Mouse (Mus musculus) frontal cortex, postnatal 10 days (tissue): ENCODE results near the gene Cox7b.
"Not testable (repeated sequence)": the region's sequence is repeated elsewhere in the genome, so short reads cannot be mapped to it uniquely, and the experiment has no call there.

Source experiments
- DNase-seq, 2 experiments: peaks; one replicate each; pipeline ENCODE4 v3.0.0; 2022; ENCODE audit warnings: low spot score in 2 of 2, mixed read lengths in 1 of 2

Gene Cox7b

DNA sequence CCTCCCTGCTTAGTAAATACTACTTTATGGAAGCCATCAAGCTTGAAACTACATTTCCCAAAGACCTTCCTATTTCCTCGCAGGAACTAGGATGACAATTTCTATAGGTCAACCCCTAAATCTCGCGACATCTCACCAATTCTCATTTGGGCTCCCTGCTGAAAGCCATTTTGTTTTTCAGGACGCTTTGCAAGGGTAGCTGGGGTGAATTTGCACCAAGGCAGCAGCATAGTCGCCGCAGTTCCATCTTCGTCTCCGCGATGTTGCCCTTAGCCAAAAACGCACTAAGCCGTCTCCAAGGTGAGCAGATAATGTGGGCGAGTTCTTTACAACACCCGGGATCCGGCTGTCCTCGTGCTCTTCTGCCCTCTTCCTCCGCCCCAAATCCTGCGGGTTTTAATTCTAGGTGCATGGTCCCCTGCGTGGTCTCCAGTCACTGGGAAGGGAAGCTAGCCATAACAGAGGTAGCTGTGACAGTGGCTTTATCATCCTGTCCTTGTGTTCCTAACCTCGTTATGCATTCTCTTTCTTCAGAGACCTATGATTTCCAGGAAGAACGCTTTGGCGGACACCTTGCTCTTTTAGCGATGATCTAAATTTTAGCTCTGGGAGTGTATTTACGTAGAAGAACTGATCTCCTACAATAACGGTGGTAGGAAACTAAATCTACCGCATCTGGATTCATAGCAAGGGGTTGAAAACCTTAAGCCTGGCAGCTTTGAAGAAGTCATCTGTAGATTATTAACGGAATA lies at the start of gene Cox7b:
Cox7b (plus strand) TSS at position 130 of the 752 bp plus-strand sequence.
- DNase-seq = peak; percentile 54 to 71

DNA sequence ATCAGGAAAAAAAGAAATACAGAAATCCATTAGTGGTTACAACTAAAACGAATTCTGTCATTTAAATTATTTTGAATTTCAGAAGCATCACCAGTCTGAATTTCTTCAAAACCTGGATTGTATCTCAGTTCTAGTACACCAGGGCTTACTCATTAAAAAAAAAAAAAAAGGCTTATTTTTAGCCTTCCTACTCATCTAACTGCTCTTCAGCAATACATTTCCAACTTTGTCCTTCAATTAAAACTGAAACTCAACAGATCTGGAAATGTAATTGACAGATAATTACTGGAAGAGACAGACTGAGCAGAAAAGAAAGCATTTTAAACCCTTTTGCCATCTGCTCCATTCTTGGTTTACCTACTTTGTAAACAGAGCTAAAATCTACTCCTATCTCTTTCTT lies 13.9 kb upstream of the Cox7b start:
- DNase-seq = no peak

DNA sequence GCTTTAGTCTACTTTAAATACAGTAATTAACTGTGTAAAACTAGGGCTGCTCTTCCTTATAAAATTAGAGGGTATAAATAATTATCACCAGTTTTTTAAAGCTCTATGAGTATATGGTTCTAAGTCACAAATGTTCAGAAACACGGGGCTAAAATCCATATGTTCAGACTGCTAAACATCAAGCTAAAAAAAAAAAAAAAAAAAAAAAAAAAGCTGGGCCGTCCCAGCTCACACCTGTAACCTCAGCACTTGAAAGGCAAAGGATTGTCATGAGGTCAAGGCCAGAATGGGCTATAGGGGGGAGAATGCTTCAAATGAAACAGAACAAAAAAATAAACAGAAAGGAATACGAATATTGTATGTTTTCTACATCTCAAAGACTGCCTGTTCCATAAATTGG lies 4.7 kb upstream of the Cox7b start:
- no peak for DNase-seq

DNA sequence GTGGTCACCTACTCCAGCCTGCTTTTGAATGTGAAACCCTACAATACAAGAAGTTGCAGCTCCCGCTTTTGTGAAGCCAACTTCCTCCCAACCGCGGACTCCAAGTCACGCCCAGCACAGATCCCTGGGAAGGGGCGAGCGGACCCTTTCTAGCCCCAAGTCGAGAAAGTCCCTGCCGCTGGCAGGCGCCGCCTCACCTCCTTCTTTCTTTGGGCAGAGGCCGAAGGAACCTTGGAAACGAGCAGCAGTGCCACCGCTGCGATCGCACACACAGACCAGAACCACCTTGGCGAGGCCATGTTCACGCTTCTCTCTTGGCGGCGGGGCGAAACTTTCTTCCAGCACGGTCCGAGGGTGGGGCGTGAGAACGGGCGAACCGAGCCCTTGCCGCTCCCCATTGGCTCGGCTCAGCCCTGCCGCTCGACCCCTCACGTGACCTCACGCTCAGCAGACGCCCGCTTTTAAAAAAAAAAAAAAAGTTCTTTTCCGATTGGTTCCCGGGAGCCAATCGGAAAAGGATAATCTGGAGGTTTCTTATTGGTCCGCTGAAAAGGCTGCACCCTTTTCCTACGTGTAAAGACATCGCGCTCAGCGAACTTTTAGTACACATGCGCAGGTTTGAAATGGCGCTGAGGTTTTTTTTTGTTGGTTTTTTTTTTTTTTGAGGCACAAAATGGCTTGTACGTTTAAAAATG lies 3.9 kb upstream of the Cox7b start, which contains the start of gene Magt1:
Magt1 (minus strand) TSS at position 442 of the 695 bp plus-strand sequence.
- peak; percentile 78 to 82 for DNase-seq

DNA sequence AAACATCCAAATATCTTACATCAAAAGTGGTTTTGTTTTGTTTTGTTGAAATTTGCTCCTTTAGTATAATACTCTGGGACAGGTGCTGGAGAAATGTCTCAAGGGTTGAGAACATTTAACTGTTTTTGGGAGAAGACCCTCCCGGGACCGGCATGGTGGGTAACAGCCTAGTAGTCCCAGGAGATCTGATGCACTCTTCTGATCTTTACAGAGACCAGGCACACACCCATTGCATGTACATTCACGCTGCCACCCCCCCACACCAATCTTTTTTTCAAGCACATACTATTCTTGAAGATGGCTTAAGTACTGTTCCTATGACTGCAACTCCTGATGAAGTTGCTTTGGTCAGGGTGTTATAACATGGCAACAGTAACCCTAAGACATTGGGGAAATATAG lies 2.9 kb upstream of the Cox7b start:
- no peak for DNase-seq

DNA sequence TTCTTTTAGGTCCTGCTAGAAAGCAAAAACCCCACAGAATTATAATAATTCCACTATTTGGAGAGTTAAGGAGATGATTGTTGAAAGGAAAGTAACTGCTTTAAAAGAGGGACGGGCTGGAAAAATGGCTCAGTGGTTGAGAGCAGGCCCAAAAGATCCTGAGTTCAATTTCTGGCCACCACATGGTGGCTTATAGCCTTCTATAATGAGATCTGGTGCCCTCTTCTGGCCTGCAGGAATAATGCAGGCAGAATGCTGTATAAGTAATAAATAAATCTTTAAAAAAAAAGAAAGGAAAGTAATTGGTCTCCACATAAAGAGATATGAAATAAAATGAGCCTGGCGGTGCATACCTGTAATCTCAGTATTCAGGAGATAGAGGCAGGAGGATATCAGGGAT lies 2.3 kb upstream of the Cox7b start:
- DNase-seq = peak in 1 of 2 experiments; percentile 16

DNA sequence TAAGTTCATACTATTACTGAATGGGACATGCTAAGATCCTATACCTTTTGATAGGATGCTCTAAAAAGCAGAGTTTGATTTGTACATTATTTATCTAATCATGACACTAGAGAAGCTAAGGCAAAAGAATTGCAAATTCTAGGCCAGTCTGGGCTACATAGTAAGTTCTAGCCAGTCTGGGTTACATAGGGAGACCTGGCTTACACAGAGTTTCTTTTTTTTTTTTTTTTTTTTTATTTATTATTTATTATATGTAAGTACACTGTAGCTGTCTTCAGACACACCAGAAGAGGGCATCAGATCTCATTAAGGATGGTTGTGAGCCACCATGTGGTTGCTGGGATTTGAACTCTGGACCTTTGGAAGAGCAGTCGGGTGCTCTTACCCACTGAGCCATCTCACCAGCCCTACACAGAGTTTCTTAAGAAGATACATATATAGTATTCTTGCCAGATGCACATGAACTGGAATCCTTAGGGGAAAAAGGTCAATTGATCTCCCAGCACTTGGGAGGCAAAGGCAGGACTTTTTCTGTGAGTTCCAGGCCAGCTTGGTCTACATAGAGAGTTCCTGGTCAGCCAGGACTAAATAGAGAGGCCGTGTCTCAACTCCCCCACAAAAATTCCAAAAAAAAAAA lies 641 bp upstream of the Cox7b start:
- not testable (repeated sequence) for DNase-seq

DNA sequence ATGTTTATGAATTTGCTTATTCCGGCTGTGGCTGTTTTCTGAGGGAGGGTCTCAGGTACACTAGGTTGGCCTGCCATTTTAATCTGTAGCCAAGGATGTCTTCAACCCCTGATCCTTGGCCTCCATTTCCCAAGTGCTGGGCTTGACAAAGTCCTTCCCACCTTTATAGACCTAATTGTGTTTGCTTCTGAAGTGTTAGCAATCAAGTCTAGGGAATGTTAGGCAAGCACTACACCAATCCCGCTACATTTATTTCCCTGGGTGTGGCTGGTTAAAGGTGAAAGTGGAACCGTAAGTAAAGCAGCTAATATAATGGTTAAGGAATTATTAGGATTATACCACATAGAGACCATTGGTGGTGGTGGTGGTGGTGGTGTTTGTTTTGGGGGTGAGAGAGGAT lies 1.6 kb downstream of the Cox7b start:
- no peak for DNase-seq

DNA sequence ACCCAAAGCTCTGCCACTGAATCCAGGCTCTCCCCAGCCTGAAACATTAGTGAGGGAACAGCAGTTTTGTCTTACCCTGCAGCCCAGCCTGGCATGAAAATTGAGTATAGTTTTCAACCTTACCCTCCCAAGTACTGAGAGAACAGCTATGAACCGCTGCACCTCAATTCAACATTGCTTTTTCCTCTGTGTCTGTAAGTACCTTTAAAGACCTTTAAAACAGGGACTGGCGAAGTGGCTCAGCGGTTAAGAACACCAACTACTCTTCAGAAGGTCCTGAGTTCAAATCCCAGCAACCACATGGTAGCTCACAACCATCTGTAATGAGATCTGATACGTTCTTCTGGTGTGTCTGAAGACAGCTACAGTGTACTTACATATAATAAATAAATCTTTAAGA lies 2.0 kb downstream of the Cox7b start:
- no peak for DNase-seq

DNA sequence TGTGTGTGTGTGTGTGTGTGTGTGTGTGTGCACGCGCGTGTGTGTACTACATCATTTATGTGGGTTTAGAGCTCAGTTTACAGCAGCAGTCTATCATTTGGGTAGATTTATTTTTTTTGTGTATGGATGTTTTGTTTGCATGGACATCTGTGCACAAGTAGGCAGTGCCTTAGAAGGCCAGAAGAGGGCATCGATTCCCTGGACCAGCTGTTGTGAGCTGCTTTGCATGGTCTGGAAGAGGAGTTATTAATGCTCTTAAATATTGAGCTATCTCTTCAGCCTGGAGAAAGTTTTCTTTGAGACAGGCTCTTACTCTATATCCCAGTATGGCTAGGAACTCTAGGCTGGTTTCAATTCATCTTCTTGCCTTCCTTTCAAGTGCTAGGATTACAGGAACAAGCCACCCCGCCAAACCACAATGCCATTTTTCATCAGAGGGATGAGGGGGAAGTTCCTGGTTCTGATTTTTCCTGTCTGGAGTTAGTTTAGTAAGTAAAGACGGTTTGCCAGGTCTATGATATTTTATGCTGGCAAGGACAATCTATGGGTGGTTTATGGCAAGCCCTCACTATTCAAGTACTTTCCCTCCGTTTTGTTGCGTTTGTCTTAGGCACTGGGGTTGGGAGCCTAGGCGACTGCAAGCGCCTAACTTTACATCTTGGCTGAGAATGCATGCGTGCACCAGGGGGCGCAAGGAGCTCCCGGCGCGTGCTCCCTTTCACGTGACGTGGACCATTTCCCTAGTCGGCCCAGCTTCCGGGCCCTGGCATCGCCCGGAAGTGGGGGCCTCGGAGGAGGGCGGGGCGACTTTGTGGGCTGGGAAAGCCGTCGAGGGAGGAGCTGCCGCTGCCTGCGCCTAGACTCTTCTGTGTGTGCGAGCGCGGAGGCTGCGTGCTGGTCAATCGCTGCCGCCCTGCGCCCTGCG lies 11.2 kb downstream of the Cox7b start, which contains the start of gene Atp7a:
Atp7a (plus strand) TSS at position 859 of the 925 bp plus-strand sequence.
- DNase-seq = peak; percentile 84 to 87

DNA sequence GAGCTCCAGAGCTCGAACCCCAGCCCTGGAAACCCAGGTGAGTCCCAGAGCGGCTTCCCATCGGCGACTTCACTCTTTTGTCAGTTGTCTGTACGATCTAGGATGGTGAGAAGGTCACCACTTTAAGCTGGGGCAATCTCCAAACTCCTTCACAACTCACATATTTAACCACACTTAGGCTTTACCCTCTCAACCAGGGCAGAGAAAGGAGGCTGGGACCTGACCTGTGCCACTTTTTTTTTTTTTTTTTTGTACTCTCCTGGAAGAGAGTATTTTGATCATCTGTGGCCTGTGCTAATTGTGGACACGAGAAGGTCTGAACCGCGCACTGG lies 11.8 kb downstream of the Cox7b start:
- no peak for DNase-seq

DNA sequence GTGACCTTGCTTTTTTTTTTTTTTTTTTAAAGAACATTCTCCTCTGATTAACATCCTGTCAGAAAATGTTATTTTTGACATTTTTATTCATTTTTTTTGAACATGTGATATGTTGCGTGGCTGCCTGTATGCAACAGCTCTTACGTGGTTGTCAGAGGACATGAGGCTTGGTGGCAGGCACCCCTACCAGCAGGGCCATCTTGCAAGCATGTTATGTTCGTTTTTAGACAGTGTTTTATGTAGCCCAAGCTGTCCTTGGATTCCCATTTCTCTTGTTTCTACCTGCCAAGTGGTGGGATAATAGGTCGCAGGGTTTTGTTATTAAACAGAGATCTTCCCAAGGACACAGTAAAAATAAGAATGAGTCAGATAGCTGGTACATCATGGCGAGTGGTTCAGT lies 14.7 kb downstream of the Cox7b start:
- DNase-seq = no peak

DNA sequence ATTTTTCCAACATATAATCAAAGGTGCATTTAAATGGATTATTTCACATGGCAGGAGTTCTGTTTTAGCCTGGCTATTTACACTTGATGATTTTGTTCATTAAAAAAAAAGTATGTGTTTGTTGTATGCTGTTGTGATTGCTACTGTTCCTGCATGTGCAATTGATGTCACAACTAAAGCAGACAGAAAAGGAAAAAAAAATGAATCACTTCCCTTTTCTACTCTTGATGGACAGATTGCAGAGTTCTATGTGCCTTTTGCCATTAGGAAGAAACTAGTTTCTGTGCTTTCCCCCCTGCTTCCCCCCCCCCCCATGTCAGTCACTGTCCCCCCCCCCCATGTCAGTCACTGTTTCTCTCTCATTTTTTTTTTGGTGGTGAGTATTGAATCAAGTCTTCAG lies 15.6 kb downstream of the Cox7b start:
- DNase-seq = no peak

DNA sequence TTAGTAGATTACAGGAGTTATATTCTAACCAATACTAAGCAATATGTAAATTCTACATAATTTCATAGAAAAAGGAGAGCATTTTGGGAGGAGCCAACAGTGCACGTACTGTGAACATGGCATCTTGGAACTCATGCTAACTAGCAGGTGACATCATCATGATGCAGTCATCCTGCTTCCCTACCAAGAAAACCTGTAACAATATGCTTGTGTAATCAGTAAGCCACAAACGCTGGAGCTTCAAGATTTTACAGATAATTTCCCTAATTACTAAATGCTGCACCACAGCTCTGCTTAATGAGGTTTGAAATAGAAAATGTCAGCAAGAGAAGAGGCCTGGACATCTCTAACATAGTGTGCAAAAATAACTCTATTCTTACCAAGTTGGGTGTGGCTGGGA lies 20.2 kb downstream of the Cox7b start:
- no peak for DNase-seq

DNA sequence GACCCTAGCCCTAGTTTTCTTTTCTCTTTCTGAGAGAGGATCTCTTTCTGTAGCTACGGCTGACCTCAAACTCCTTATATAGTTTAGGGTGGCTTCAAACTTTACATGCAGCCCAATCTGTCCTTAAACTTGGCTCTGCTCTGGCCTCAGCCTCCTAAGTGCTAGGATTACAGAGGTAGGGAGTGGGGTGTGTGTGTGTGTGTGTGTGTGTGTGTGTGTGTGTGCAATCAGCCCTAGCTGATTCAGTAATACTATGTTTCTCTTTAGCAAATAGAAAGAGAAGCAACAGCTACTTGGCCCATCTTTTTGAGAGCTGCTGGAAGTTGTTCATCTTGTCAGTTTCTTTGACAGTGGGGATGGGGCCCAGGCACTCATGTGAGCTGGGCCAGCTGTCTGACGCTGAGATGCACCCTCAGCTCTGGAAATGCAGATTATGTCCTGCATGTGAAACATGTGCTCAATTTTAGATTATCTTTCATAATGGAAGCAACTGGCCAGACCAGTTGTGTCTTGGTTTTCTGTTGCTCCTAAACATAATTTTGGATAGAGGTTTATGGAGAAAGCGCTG lies 21.8 kb downstream of the Cox7b start:
- no peak for DNase-seq

DNA sequence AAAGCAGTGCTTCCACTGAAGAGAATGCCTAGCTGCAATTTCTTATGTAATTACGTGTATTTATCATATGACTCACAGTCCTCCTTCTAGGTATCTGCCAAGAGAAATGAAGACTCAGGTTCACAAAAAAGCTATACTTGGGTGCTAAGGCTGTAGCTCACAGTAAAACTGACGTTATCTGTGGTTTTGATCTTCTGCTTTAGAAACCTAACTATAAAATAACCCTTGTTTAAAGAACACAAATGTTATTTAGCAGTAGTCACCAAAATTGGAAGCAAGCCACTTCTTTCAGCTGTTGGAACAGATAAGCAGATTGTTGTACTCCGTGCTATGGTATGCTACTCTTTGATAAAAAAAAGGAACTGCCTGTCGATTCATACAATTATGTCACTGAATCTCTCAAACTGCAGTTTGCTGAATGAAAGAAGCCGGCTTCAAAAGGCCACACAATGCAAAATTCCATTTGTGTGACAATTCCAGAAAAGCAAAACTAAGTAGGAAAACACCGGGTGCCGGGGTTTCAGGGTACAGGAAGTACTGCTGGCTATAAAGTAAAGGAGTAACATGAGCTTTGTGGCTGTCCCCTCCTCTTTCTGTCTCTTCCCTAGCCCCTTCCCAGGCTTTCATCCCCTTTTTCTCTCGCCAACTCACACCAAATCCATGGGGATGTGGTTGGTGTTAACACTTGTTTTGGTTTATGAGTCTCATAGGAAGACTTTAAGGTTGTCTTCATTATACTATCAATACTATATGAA lies 28.5 kb downstream of the Cox7b start:
- no peak for DNase-seq

DNA sequence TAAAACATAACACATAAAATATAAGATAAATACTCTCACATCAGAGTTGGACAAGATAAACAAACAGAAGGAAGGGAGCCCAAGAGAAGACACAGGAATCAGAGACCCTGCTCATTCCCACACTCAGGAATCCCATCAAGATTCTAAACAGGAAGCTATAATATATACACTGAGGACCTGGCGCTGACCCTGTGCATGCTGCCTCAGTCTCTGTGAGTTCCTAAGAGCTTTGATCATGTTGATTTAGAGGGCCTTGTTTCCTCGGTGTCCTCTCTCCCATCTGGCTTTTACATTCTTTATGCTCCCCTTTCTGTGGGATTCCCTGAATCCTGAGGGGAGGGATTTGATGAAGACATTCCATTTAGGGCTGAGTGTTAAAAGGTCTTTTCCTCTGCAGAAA lies 30.0 kb downstream of the Cox7b start:
- DNase-seq = no peak

DNA sequence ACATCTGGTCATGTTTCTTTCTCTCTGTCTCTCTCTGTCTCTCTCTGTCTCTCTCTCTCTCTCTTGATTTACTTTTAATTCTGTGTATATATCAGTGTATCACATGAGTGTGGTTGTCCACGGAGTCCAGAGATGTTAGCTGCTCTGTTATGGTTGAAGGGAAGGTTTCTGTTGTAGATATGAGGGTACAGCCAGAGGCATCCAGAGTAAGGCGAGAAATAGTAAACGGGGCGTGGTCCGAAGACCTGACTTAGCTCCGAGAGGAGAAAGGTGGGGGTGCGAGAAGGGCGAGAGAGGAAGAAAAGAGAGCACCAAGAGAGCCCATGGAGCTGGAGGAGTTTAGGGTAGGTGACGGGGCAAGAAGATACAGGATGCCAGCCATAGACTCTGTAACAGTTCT lies 30.4 kb downstream of the Cox7b start:
- no peak for DNase-seq

DNA sequence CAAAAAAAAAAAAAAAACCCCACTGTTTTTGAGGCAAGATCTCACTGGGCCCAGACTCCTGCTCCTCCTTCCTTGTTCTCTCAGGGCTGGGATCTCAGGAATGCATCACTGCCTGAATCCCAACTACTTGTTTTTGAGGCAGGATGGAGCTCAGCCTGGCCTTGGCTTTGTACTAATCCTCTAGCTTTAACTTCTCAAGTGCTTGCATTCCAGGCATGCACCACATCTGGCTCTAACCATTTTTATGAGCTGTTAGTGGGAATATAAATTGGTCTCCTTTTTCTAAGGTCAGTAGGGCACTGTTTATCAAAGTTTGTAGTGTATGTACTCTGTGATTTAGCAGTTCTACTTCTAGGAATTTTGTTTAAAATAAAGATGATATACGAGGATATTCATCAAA lies 32.7 kb downstream of the Cox7b start:
- DNase-seq = no peak
